Mouse (Mus musculus): Measurements from ENCODE around the gene 2010300C02Rik. TPM values are rescaled to one million over a fixed set of nuclear protein-coding genes. Genes with fewer than 3 reads are reported as not detected.
A peak's percentile ranks its signal among the peaks of the same experiment; 100 is the strongest.

The 2010300C02Rik gene
- total and polyA plus RNA-seq, 2 experiments from 2014 or later = 6.9 to 7.9 TPM

- Histone ChIP-seq H3K4me3 (ENCODE audit: low read depth, low read length) (no peak overlapping the region), H3K27ac (ENCODE audit: low read depth, low read length) (no peak overlapping the region), H3K36me3 (ENCODE audit: insufficient read depth, low read length) (no peaks in the 10 kb centered on the region), H3K9ac (replicated peaks; ENCODE audit: low read length, poor library complexity, severe bottlenecking) (no peak overlapping the region), H3K4me2 (ENCODE audit: low read depth, low read length, poor library complexity, severe bottlenecking) (no peak overlapping the region), H3K27me3 (ENCODE audit: insufficient read depth, low read length) (no peaks in the 10 kb centered on the region), H3K9me3 (ENCODE audit: low read length) (no peaks in the 10 kb centered on the region), H3K4me1 (ENCODE audit: insufficient read depth, low read length) (no peaks in the 10 kb centered on the region)
- DNase-seq (ENCODE audit: low spot score) (no peak), ATAC-seq (ENCODE audit: low FRiP score) (no peak)
- 74% methylated on average over 5 of the region's 5 CpGs for WGBS
- TF ChIP-seq CTCF (IDR thresholded peaks at IDR 0.05) = peak; percentile 28
Observed at GRCm38 (mm10) chr1:37653992-37654391, 65.9 kb downstream of the 2010300C02Rik start.

GRCm38 (mm10) chr1:37647066-37647465 is 72.8 kb downstream of the 2010300C02Rik start:
- no peak for ATAC-seq (ENCODE audit: low FRiP score)
- no peak for TF ChIP-seq CTCF (IDR thresholded peaks at IDR 0.05)
- H3K36me3 ChIP-seq (ENCODE audit: insufficient read depth, low read length) = no peaks in the 10 kb centered on the region
- H3K4me3 ChIP-seq (ENCODE audit: low read depth, low read length) = no peak overlapping the region
- no peak for DNase-seq (ENCODE audit: low spot score)
- H3K4me2 ChIP-seq (ENCODE audit: low read depth, low read length, poor library complexity, severe bottlenecking) = no peak overlapping the region
- no peaks in the 10 kb centered on the region for H3K9me3 ChIP-seq (ENCODE audit: low read length)
- no peaks in the 10 kb centered on the region for H3K4me1 ChIP-seq (ENCODE audit: insufficient read depth, low read length)
- H3K9ac ChIP-seq (replicated peaks; ENCODE audit: low read length, poor library complexity, severe bottlenecking) = no peak overlapping the region
- H3K27me3 ChIP-seq (ENCODE audit: insufficient read depth, low read length) = no peaks in the 10 kb centered on the region
- WGBS = 88% methylated on average over 10 of the region's 10 CpGs
- no peak overlapping the region for H3K27ac ChIP-seq (ENCODE audit: low read depth, low read length)

GRCm38 (mm10) chr1:37644501-37644900 is 75.4 kb downstream of the 2010300C02Rik start:
- WGBS = 89% methylated on average over 16 of the region's 16 CpGs
- no peaks in the 10 kb centered on the region for H3K4me1 ChIP-seq (ENCODE audit: insufficient read depth, low read length)
- no peak overlapping the region for H3K4me3 ChIP-seq (ENCODE audit: low read depth, low read length)
- no peak overlapping the region for H3K9ac ChIP-seq (replicated peaks; ENCODE audit: low read length, poor library complexity, severe bottlenecking)
- ATAC-seq (ENCODE audit: low FRiP score) (no peak), DNase-seq (ENCODE audit: low spot score) (no peak)
- no peaks in the 10 kb centered on the region for H3K36me3 ChIP-seq (ENCODE audit: insufficient read depth, low read length)
- H3K9me3 ChIP-seq (ENCODE audit: low read length) = no peaks in the 10 kb centered on the region
- no peak for TF ChIP-seq CTCF (IDR thresholded peaks at IDR 0.05)
- no peak overlapping the region for H3K4me2 ChIP-seq (ENCODE audit: low read depth, low read length, poor library complexity, severe bottlenecking)
- no peak overlapping the region for H3K27ac ChIP-seq (ENCODE audit: low read depth, low read length)
- H3K27me3 ChIP-seq (ENCODE audit: insufficient read depth, low read length) = no peaks in the 10 kb centered on the region

- no peak overlapping the region for H3K9ac ChIP-seq (replicated peaks; ENCODE audit: low read length, poor library complexity, severe bottlenecking)
- H3K36me3 ChIP-seq (ENCODE audit: insufficient read depth, low read length) = no peaks in the 10 kb centered on the region
- TF ChIP-seq CTCF (IDR thresholded peaks at IDR 0.05) = no peak
- no peaks in the 10 kb centered on the region for H3K4me1 ChIP-seq (ENCODE audit: insufficient read depth, low read length)
- ATAC-seq (ENCODE audit: low FRiP score) = no peak
- DNase-seq (ENCODE audit: low spot score) = no peak
- WGBS = 87% methylated on average over 5 of the region's 5 CpGs
- no peak overlapping the region for H3K27ac ChIP-seq (ENCODE audit: low read depth, low read length)
- H3K4me2 ChIP-seq (ENCODE audit: low read depth, low read length, poor library complexity, severe bottlenecking) = no peak overlapping the region
- H3K9me3 ChIP-seq (ENCODE audit: low read length) = no peaks in the 10 kb centered on the region
- H3K27me3 ChIP-seq (ENCODE audit: insufficient read depth, low read length) = no peaks in the 10 kb centered on the region
- no peak overlapping the region for H3K4me3 ChIP-seq (ENCODE audit: low read depth, low read length)
Observed at GRCm38 (mm10) chr1:37643794-37644365, 76.0 kb downstream of the 2010300C02Rik start.

GRCm38 (mm10) chr1:37641361-37641760 is 78.5 kb downstream of the 2010300C02Rik start:
- Histone ChIP-seq H3K4me3 (ENCODE audit: low read depth, low read length) (no peak overlapping the region), H3K4me2 (ENCODE audit: low read depth, low read length, poor library complexity, severe bottlenecking) (no peak overlapping the region), H3K4me1 (ENCODE audit: insufficient read depth, low read length) (no peaks in the 10 kb centered on the region), H3K36me3 (ENCODE audit: insufficient read depth, low read length) (no peaks in the 10 kb centered on the region), H3K9me3 (ENCODE audit: low read length) (no peaks in the 10 kb centered on the region), H3K27me3 (ENCODE audit: insufficient read depth, low read length) (no peaks in the 10 kb centered on the region), H3K27ac (ENCODE audit: low read depth, low read length) (no peak overlapping the region), H3K9ac (replicated peaks; ENCODE audit: low read length, poor library complexity, severe bottlenecking) (no peak overlapping the region)
- DNase-seq (ENCODE audit: low spot score) (no peak), ATAC-seq (ENCODE audit: low FRiP score) (no peak)
- 88% methylated on average over 11 of the region's 11 CpGs for WGBS
- TF ChIP-seq CTCF (IDR thresholded peaks at IDR 0.05) = no peak

GRCm38 (mm10) chr1:37639101-37639500 is 80.8 kb downstream of the 2010300C02Rik start:
- Histone ChIP-seq H3K27ac (ENCODE audit: low read depth, low read length) (no peak overlapping the region), H3K27me3 (ENCODE audit: insufficient read depth, low read length) (no peaks in the 10 kb centered on the region), H3K4me2 (ENCODE audit: low read depth, low read length, poor library complexity, severe bottlenecking) (peak overlapping the region; percentile 42), H3K9ac (replicated peaks; ENCODE audit: low read length, poor library complexity, severe bottlenecking) (no peak overlapping the region), H3K9me3 (ENCODE audit: low read length) (no peaks in the 10 kb centered on the region), H3K4me3 (ENCODE audit: low read depth, low read length) (peak overlapping the region; percentile 13; the same call in 1 of the 2 replicates), H3K36me3 (ENCODE audit: insufficient read depth, low read length) (no peaks in the 10 kb centered on the region), H3K4me1 (ENCODE audit: insufficient read depth, low read length) (no peaks in the 10 kb centered on the region)
- TF ChIP-seq CTCF (IDR thresholded peaks at IDR 0.05) = peak; percentile 90
- 18% methylated on average over 10 of the region's 10 CpGs for WGBS
- peak; percentile 74 for ATAC-seq (ENCODE audit: low FRiP score)
- DNase-seq (ENCODE audit: low spot score) = peak; percentile 86
